Mouse (Mus musculus) MEL (cell line): ENCODE measurements around the gene Pip4p1. TPM values are rescaled to one million over a fixed set of nuclear protein-coding genes. Genes with fewer than 3 reads are reported as not detected.

Experiments
- DNase-seq: peaks from one replicate; pipeline ENCODE4 v3.0.0; 2011; ENCODE audit warnings: low read depth, low spot score
- H3K27ac ChIP-seq: 2 replicates; pipeline ENCODE4 v1.5.1; 2012; ENCODE audit warnings: low read depth, mild to moderate bottlenecking, control low read depth, low read length, moderate library complexity; ENCODE audit not compliant: control insufficient read depth
- H3K27me3 ChIP-seq, 2 experiments: fragments of 150-350 bp in 1 of 2; sonication (generic) in 1 of 2; 2 replicates each; pipeline ENCODE4 v1.6.1; 2012; ENCODE audit warnings: low read length in 2 of 2, mild to moderate bottlenecking in 2 of 2, improper control_type of control experiment in 1 of 2, moderate library complexity in 1 of 2; ENCODE audit not compliant: insufficient read depth in 2 of 2, control insufficient read depth in 1 of 2
- H3K36me3 ChIP-seq, 2 experiments: 2 replicates each; pipeline ENCODE4 v1.6.1; 2012 to 2014; ENCODE audit warnings: low read length in 2 of 2, improper control_type of control experiment in 1 of 2, inconsistent platforms in 1 of 2, mild to moderate bottlenecking in 1 of 2; ENCODE audit not compliant: insufficient read depth in 2 of 2, control insufficient read depth in 1 of 2
- H3K4me1 ChIP-seq, 2 experiments: fragments of 150-350 bp in 1 of 2; sonication (generic) in 1 of 2; 2 replicates each; pipeline ENCODE4 v1.6.1; 2012; ENCODE audit warnings: low read length in 2 of 2, improper control_type of control experiment in 1 of 2, mild to moderate bottlenecking in 1 of 2; ENCODE audit not compliant: insufficient read depth in 2 of 2, control insufficient read depth in 1 of 2
- H3K4me3 ChIP-seq, 2 experiments: fragments of 150-350 bp in 1 of 2; sonication (generic) in 1 of 2; 2 replicates each; pipeline ENCODE4 v1.5.1; 2012; ENCODE audit warnings: low read depth in 2 of 2, low read length in 2 of 2, mild to moderate bottlenecking in 2 of 2, moderate library complexity in 2 of 2, control low read depth in 1 of 2, improper control_type of control experiment in 1 of 2; ENCODE audit not compliant: control insufficient read depth in 1 of 2, insufficient read depth in 1 of 2
- H3K79me2 ChIP-seq: 2 replicates; pipeline ENCODE4 v1.6.1; 2012; ENCODE audit warnings: mild to moderate bottlenecking, low read length, moderate library complexity; ENCODE audit not compliant: control insufficient read depth, poor library complexity, insufficient read depth
- H3K9ac ChIP-seq: 2 replicates; pipeline ENCODE4 v1.6.1; 2012; ENCODE audit warnings: low read depth, mild to moderate bottlenecking, control low read depth, low read length, moderate library complexity; ENCODE audit not compliant: control insufficient read depth, poor library complexity, severe bottlenecking
- H3K9me3 ChIP-seq: fragments of 150-350 bp; sonication (generic); replicated peaks from 2 replicates; pipeline ENCODE4 v1.6.1; 2012; ENCODE audit warnings: mild to moderate bottlenecking, low read length, improper control_type of control experiment, moderate library complexity; ENCODE audit not compliant: insufficient read depth
- BHLHE40 ChIP-seq: IDR thresholded peaks from 2 replicates; pipeline ENCODE4 v1.6.1; 2012; ENCODE audit warnings: low read depth, mild to moderate bottlenecking, inconsistent platforms, low read length, improper control_type of control experiment, borderline replicate concordance
- CHD1 ChIP-seq: IDR thresholded peaks from 2 replicates; pipeline ENCODE4 v1.6.1; 2012; ENCODE audit warnings: low read depth, mild to moderate bottlenecking, inconsistent platforms, low read length, improper control_type of control experiment
- CHD2 ChIP-seq: IDR thresholded peaks from 2 replicates; pipeline ENCODE4 v1.6.1; 2011; ENCODE audit warnings: low read length, improper control_type of control experiment
- E2F4 ChIP-seq: IDR thresholded peaks from 2 replicates; pipeline ENCODE4 v1.6.1; 2011; ENCODE audit warnings: low read depth, low read length, improper control_type of control experiment, borderline replicate concordance
- ELF1 ChIP-seq: IDR thresholded peaks from 2 replicates; pipeline ENCODE4 v1.6.1; 2014; ENCODE audit warnings: low read depth, mild to moderate bottlenecking, inconsistent platforms, low read length, improper control_type of control experiment, moderate library complexity
- EP300 ChIP-seq, 2 experiments: IDR thresholded peaks; 2 replicates each; pipeline ENCODE4 v1.6.1; 2011; ENCODE audit warnings: improper control_type of control experiment in 2 of 2, low read length in 2 of 2, low read depth in 1 of 2, mild to moderate bottlenecking in 1 of 2
- ETS1 ChIP-seq: IDR thresholded peaks from 2 replicates; pipeline ENCODE4 v1.6.1; 2012; ENCODE audit warnings: low read depth, mild to moderate bottlenecking, inconsistent platforms, low read length, improper control_type of control experiment, moderate library complexity
- GABPA ChIP-seq: IDR thresholded peaks from 2 replicates; pipeline ENCODE4 v1.6.1; 2012; ENCODE audit warnings: low read depth, mild to moderate bottlenecking, inconsistent platforms, low read length, improper control_type of control experiment, moderate library complexity
- GATA1 ChIP-seq: IDR thresholded peaks from 2 replicates; pipeline ENCODE4 v1.6.1; 2011; ENCODE audit warnings: low read depth, low read length, improper control_type of control experiment
- HCFC1 ChIP-seq: IDR thresholded peaks from 2 replicates; pipeline ENCODE4 v1.6.1; 2012; ENCODE audit warnings: low read depth, mild to moderate bottlenecking, inconsistent platforms, low read length, improper control_type of control experiment, moderate library complexity
- JUND ChIP-seq: IDR thresholded peaks from 2 replicates; pipeline ENCODE4 v1.6.1; 2011; ENCODE audit warnings: low read depth, mild to moderate bottlenecking, improper control_type of control experiment, low read length
- KAT2A ChIP-seq: conservative IDR thresholded peaks from 2 replicates; pipeline ENCODE4 v1.6.1; 2012; ENCODE audit warnings: low read depth, low read length, improper control_type of control experiment, inconsistent platforms
- MAFK ChIP-seq: IDR thresholded peaks from 2 replicates; pipeline ENCODE4 v1.6.1; 2011; ENCODE audit warnings: low read depth, mild to moderate bottlenecking, low read length, improper control_type of control experiment, borderline replicate concordance
- MAX ChIP-seq: IDR thresholded peaks from 2 replicates; pipeline ENCODE4 v1.6.1; 2011; ENCODE audit warnings: low read length, improper control_type of control experiment
- MAZ ChIP-seq: IDR thresholded peaks from 2 replicates; pipeline ENCODE4 v1.6.1; 2012; ENCODE audit warnings: low read depth, mild to moderate bottlenecking, inconsistent platforms, low read length, improper control_type of control experiment
- MEF2A ChIP-seq: IDR thresholded peaks from 2 replicates; pipeline ENCODE4 v1.6.1; 2014; ENCODE audit warnings: low read depth, mild to moderate bottlenecking, inconsistent platforms, low read length, improper control_type of control experiment; ENCODE audit not compliant: poor library complexity, insufficient replicate concordance, severe bottlenecking; ENCODE audit errors: extremely low read depth
- MXI1 ChIP-seq: IDR thresholded peaks from 2 replicates; pipeline ENCODE4 v1.6.1; 2011; ENCODE audit warnings: mild to moderate bottlenecking, low read depth, low read length, improper control_type of control experiment
- MYB ChIP-seq: IDR thresholded peaks from 2 replicates; pipeline ENCODE4 v1.6.1; 2011; ENCODE audit warnings: mild to moderate bottlenecking, low read depth, low read length, improper control_type of control experiment
- MYC ChIP-seq: IDR thresholded peaks from 2 replicates; pipeline ENCODE4 v1.6.1; 2011; ENCODE audit warnings: low read depth, mild to moderate bottlenecking, low read length, improper control_type of control experiment, moderate library complexity
- NELFE ChIP-seq: IDR thresholded peaks from 2 replicates; pipeline ENCODE4 v1.6.1; 2011; ENCODE audit warnings: low read depth, low read length, improper control_type of control experiment
- NRF1 ChIP-seq: IDR thresholded peaks from 2 replicates; pipeline ENCODE4 v1.6.1; 2014; ENCODE audit warnings: low read depth, mild to moderate bottlenecking, inconsistent platforms, low read length, improper control_type of control experiment, moderate library complexity; ENCODE audit not compliant: poor library complexity, insufficient read depth, severe bottlenecking
- POLR2A ChIP-seq, 2 experiments: IDR thresholded peaks; 2 replicates each; pipeline ENCODE4 v1.6.1; 2011 to 2012; ENCODE audit warnings: low read length in 2 of 2, mild to moderate bottlenecking in 2 of 2, control low read depth in 1 of 2, improper control_type of control experiment in 1 of 2, low read depth in 1 of 2, moderate library complexity in 1 of 2; ENCODE audit not compliant: control insufficient read depth in 1 of 2, insufficient read depth in 1 of 2, poor library complexity in 1 of 2
- POLR2AphosphoS2 ChIP-seq: IDR thresholded peaks from 2 replicates; pipeline ENCODE4 v1.6.1; 2011; ENCODE audit warnings: low read length, improper control_type of control experiment
- POLR2AphosphoS5 ChIP-seq: IDR thresholded peaks from 2 replicates; pipeline ENCODE4 v1.6.1; 2012; ENCODE audit warnings: low read depth, borderline replicate concordance, mild to moderate bottlenecking, inconsistent platforms, low read length, moderate library complexity, mixed read lengths
- RAD21 ChIP-seq: IDR thresholded peaks from 2 replicates; pipeline ENCODE4 v1.6.1; 2011; ENCODE audit warnings: mild to moderate bottlenecking, low read depth, low read length, improper control_type of control experiment
- RCOR1 ChIP-seq: IDR thresholded peaks from 2 replicates; pipeline ENCODE4 v1.6.1; 2012; ENCODE audit warnings: low read depth, mild to moderate bottlenecking, inconsistent platforms, low read length, improper control_type of control experiment
- SIN3A ChIP-seq: IDR thresholded peaks from 2 replicates; pipeline ENCODE4 v1.6.1; 2012; ENCODE audit warnings: low read length, improper control_type of control experiment, inconsistent platforms
- SMC3 ChIP-seq: IDR thresholded peaks from 2 replicates; pipeline ENCODE4 v1.6.1; 2011; ENCODE audit warnings: low read depth, low read length, improper control_type of control experiment
- TAL1 ChIP-seq: IDR thresholded peaks from 2 replicates; pipeline ENCODE4 v1.6.1; 2012; ENCODE audit warnings: mild to moderate bottlenecking, inconsistent platforms, low read length, moderate library complexity, mixed read lengths
- TBP ChIP-seq: IDR thresholded peaks from 2 replicates; pipeline ENCODE4 v1.8.0; 2011; ENCODE audit warnings: low read depth, low read length, improper control_type of control experiment
- TCF12 ChIP-seq: IDR thresholded peaks from 2 replicates; pipeline ENCODE4 v1.6.1; 2014; ENCODE audit warnings: low read depth, mild to moderate bottlenecking, inconsistent platforms, low read length, improper control_type of control experiment, moderate library complexity
- UBTF ChIP-seq: IDR thresholded peaks from 2 replicates; pipeline ENCODE4 v1.6.1; 2012; ENCODE audit warnings: low read depth, mild to moderate bottlenecking, inconsistent platforms, low read length, improper control_type of control experiment, moderate library complexity, borderline replicate concordance; ENCODE audit not compliant: insufficient read depth
- USF1 ChIP-seq: IDR thresholded peaks from 2 replicates; pipeline ENCODE4 v1.6.1; 2014; ENCODE audit warnings: low read depth, mild to moderate bottlenecking, inconsistent platforms, low read length, improper control_type of control experiment, moderate library complexity
- USF2 ChIP-seq, 2 experiments: IDR thresholded peaks; 2 replicates each; pipeline ENCODE4 v1.6.1; 2011 to 2012; ENCODE audit warnings: improper control_type of control experiment in 2 of 2, low read length in 2 of 2, borderline replicate concordance in 1 of 2, inconsistent platforms in 1 of 2, low read depth in 1 of 2, mild to moderate bottlenecking in 1 of 2; ENCODE audit not compliant: insufficient read depth in 1 of 2
- ZC3H11A ChIP-seq: IDR thresholded peaks from 2 replicates; pipeline ENCODE4 v1.6.1; 2012; ENCODE audit warnings: low read depth, mild to moderate bottlenecking, inconsistent platforms, low read length, improper control_type of control experiment
- ZKSCAN1 ChIP-seq: IDR thresholded peaks from 2 replicates; pipeline ENCODE4 v1.6.1; 2012; ENCODE audit warnings: low read depth, mild to moderate bottlenecking, inconsistent platforms, low read length, improper control_type of control experiment, moderate library complexity
- ZMIZ1 ChIP-seq: IDR thresholded peaks from 2 replicates; pipeline ENCODE4 v1.6.1; 2012; ENCODE audit warnings: low read depth, mild to moderate bottlenecking, inconsistent platforms, low read length, improper control_type of control experiment, moderate library complexity
- polyA plus RNA-seq, 2 experiments: library from polyadenylated mRNA; stranded (reverse) in 1 of 2; unstranded in 1 of 2; fragments of >175 nt in 1 of 2; fragments of >200 nt in 1 of 2; gene quantifications; 2 replicates each; pipeline versions ENCODE4 v1.2.1 to v1.2.4; 2012; ENCODE audit warnings: low replicate concordance in 2 of 2, low read depth in 1 of 2; ENCODE audit not compliant: insufficient read length in 2 of 2, insufficient read depth in 1 of 2, missing spikeins in 1 of 2
- total RNA-seq: library from RNA; depleted of rRNA; stranded (reverse); fragments of 300-350 nt; gene quantifications from 2 replicates; pipeline ENCODE4 v1.2.3, GENCODE M21; 2012

The Pip4p1 gene
- total and polyA plus RNA-seq, 3 experiments = 12.2 to 21.6 TPM; not detected in 1

- Histone ChIP-seq H3K9ac (peak overlapping the region; percentile 89), H3K27me3 (no peaks in the 10 kb centered on the region), H3K4me3 (peak overlapping the region; percentile 49 to 70), H3K4me1 (peaks cover 0 to 4% of the 10 kb centered on the region in 2 experiments; a peak in 2 of 4 replicates), H3K27ac (peak overlapping the region; percentile 97), H3K79me2 (peaks cover 10% of the 10 kb centered on the region), H3K9me3 (no peaks in the 10 kb centered on the region), H3K36me3 (peaks cover 0 to 8% of the 10 kb centered on the region in 2 experiments; a peak in 2 of 4 replicates)
- peak; percentile 78 for DNase-seq
- TF ChIP-seq SIN3A (no peak; the same call in 1 of the 2 replicates), ZKSCAN1 (no peak), RAD21 (no peak), MXI1 (peak; percentile 61), MYB (0 out of 2 replicates have a peak, but pooled peaks have one; percentile 9), CHD1 (no peak), TBP (no peak; the same call in none of the 2 replicates), TAL1 (no peak), TCF12 (no peak), GABPA (no peak), ZMIZ1 (no peak), MAFK (no peak), USF1 (no peak), ELF1 (no peak), SMC3 (no peak), MYC (peak; percentile 60), POLR2AphosphoS2 (peak; percentile 66), MAZ (no peak), KAT2A (no peak), POLR2A (IDR thresholded peaks at IDR 0.05; ENCODE audit: control insufficient read depth in 1 of 2, insufficient read depth in 1 of 2, low read depth in 1 of 2, low read length in 2 of 2, poor library complexity in 1 of 2) (peak in 1 of 2 experiments; percentile 31; a peak in 1 of 4 replicates), MAX (no peak; the same call in 1 of the 2 replicates), E2F4 (no peak), NRF1 (peak; percentile 46; the same call in 1 of the 2 replicates), MEF2A (no peak), JUND (no peak), EP300 (IDR thresholded peaks at IDR 0.05; ENCODE audit: low read depth in 1 of 2, low read length in 2 of 2) (no peak), USF2 (IDR thresholded peaks at IDR 0.05; ENCODE audit: borderline replicate concordance in 1 of 2, insufficient read depth in 1 of 2, low read depth in 1 of 2, low read length in 2 of 2) (no peak), RCOR1 (no peak), NELFE (peak; percentile 44), CHD2 (no peak), UBTF (no peak), HCFC1 (no peak), POLR2AphosphoS5 (no peak), ZC3H11A (no peak), GATA1 (peak; percentile 37; the same call in 1 of the 2 replicates), ETS1 (peak; percentile 17; the same call in 1 of the 2 replicates), BHLHE40 (no peak)
Observed at GRCm38 (mm10) chr14:50931493-50932020, 901 bp upstream of the Pip4p1 start.
